Mouse (Mus musculus): Measurements from ENCODE around the gene Lyar. TPM values are rescaled to one million over a fixed set of nuclear protein-coding genes. Genes with fewer than 3 reads are reported as not detected.
A peak's percentile ranks its signal among the peaks of the same experiment; 100 is the strongest.

The Lyar gene
- total and polyA plus RNA-seq, 2 experiments from 2014 or later = 15.5 to 43.4 TPM

- ATAC-seq (ENCODE audit: low FRiP score) (no peak), DNase-seq (ENCODE audit: low spot score) (peak; percentile 5)
- TF ChIP-seq CTCF (IDR thresholded peaks at IDR 0.05) = no peak
These were observed 25.3 kb upstream of the Lyar start for GRCm38 (mm10) chr5:38194946-38195345.

DNA sequence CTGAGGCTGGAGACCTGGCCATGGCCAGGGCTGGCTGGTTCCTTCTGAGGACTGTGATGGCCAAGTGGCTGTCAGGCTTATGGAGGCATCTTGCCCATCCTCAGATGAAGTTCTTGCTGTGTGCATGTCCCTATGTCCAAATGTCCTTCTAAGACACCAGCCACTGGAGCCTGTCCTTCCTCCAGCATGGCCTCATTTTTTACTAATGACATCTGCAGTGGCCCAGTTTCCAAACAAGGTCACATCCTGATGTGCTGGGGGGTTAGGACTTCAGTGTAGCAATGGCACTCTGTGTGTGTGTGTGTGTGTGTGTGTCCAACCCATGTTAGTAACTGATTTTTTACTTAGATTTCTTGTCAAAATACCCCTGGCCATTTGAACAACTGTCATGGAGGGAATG lies 24.3 kb upstream of the Lyar start:
- no peaks in the 10 kb centered on the region for H3K9me3 ChIP-seq (ENCODE audit: low read length)
- H3K27me3 ChIP-seq (ENCODE audit: insufficient read depth, low read length) = no peaks in the 10 kb centered on the region
- H3K4me2 ChIP-seq (ENCODE audit: low read depth, low read length, poor library complexity, severe bottlenecking) = no peak overlapping the region
- no peak overlapping the region for H3K27ac ChIP-seq (ENCODE audit: low read depth, low read length)
- ATAC-seq (ENCODE audit: low FRiP score) (no peak), DNase-seq (ENCODE audit: low spot score) (no peak)
- H3K36me3 ChIP-seq (ENCODE audit: insufficient read depth, low read length) = peaks cover 14% of the 10 kb centered on the region
- no peak overlapping the region for H3K4me3 ChIP-seq (ENCODE audit: low read depth, low read length)
- no peaks in the 10 kb centered on the region for H3K4me1 ChIP-seq (ENCODE audit: insufficient read depth, low read length)
- no peak overlapping the region for H3K9ac ChIP-seq (replicated peaks; ENCODE audit: low read length, poor library complexity, severe bottlenecking)
- TF ChIP-seq CTCF (IDR thresholded peaks at IDR 0.05) = no peak

More at GRCm38 (mm10) chr5:38194946-38195345, 25.3 kb upstream of the Lyar start:
- Histone ChIP-seq H3K27me3 (ENCODE audit: insufficient read depth, low read length) (no peaks in the 10 kb centered on the region), H3K4me1 (ENCODE audit: insufficient read depth, low read length) (no peaks in the 10 kb centered on the region), H3K9ac (replicated peaks; ENCODE audit: low read length, poor library complexity, severe bottlenecking) (no peak overlapping the region), H3K36me3 (ENCODE audit: insufficient read depth, low read length) (peaks cover 7% of the 10 kb centered on the region), H3K27ac (ENCODE audit: low read depth, low read length) (no peak overlapping the region), H3K4me2 (ENCODE audit: low read depth, low read length, poor library complexity, severe bottlenecking) (no peak overlapping the region), H3K4me3 (ENCODE audit: low read depth, low read length) (no peak overlapping the region), H3K9me3 (ENCODE audit: low read length) (no peaks in the 10 kb centered on the region)
- 3% methylated on average over 2 of the region's 2 CpGs for WGBS

GRCm38 (mm10) chr5:38196821-38197481 lies 23.3 kb upstream of the Lyar start:
- TF ChIP-seq CTCF (IDR thresholded peaks at IDR 0.05) = no peak
- Histone ChIP-seq H3K9me3 (ENCODE audit: low read length) (no peaks in the 10 kb centered on the region), H3K27me3 (ENCODE audit: insufficient read depth, low read length) (no peaks in the 10 kb centered on the region), H3K9ac (replicated peaks; ENCODE audit: low read length, poor library complexity, severe bottlenecking) (no peak overlapping the region), H3K4me3 (ENCODE audit: low read depth, low read length) (no peak overlapping the region), H3K36me3 (ENCODE audit: insufficient read depth, low read length) (peaks cover 24% of the 10 kb centered on the region), H3K4me1 (ENCODE audit: insufficient read depth, low read length) (no peaks in the 10 kb centered on the region), H3K4me2 (ENCODE audit: low read depth, low read length, poor library complexity, severe bottlenecking) (no peak overlapping the region), H3K27ac (ENCODE audit: low read depth, low read length) (no peak overlapping the region)
- ATAC-seq (ENCODE audit: low FRiP score) (peak; percentile 15), DNase-seq (ENCODE audit: low spot score) (no peak)
- 75% methylated on average over 5 of the region's 5 CpGs for WGBS

DNA sequence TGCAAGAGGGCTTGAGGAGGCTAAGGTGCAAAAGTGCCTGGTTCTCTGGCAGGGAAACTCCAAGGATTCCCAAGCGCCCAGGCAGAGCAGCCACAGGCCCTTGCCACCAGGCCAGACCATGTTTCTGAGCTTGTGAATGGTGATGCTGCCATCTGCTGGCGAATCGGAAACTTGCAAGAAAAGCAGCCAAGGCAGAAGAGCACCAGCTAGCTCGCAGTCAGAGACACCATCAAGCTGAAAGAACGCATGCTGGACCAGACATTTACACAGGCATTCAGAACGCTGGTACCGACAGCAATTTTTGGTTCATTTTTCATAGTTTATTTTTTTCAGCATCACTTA lies 22.8 kb upstream of the Lyar start:
- H3K9ac ChIP-seq (replicated peaks; ENCODE audit: low read length, poor library complexity, severe bottlenecking) = no peak overlapping the region
- ATAC-seq (ENCODE audit: low FRiP score) = peak; percentile 77

GRCm38 (mm10) chr5:38199686-38200085 lies 20.6 kb upstream of the Lyar start:
- no peak overlapping the region for H3K9ac ChIP-seq (replicated peaks; ENCODE audit: low read length, poor library complexity, severe bottlenecking)
- H3K4me1 ChIP-seq (ENCODE audit: insufficient read depth, low read length) = no peaks in the 10 kb centered on the region
- H3K4me2 ChIP-seq (ENCODE audit: low read depth, low read length, poor library complexity, severe bottlenecking) = no peak overlapping the region
- no peak overlapping the region for H3K27ac ChIP-seq (ENCODE audit: low read depth, low read length)
- peaks cover 47% of the 10 kb centered on the region for H3K36me3 ChIP-seq (ENCODE audit: insufficient read depth, low read length)
- WGBS = 98% methylated on average over 2 of the region's 2 CpGs
- no peak for ATAC-seq (ENCODE audit: low FRiP score)
- no peak for DNase-seq (ENCODE audit: low spot score)
- H3K9me3 ChIP-seq (ENCODE audit: low read length) = no peaks in the 10 kb centered on the region
- H3K4me3 ChIP-seq (ENCODE audit: low read depth, low read length) = no peak overlapping the region
- H3K27me3 ChIP-seq (ENCODE audit: insufficient read depth, low read length) = no peaks in the 10 kb centered on the region
- no peak for TF ChIP-seq CTCF (IDR thresholded peaks at IDR 0.05)

More for the DNA sequence above, 22.8 kb upstream of the Lyar start:
- Histone ChIP-seq H3K4me1 (ENCODE audit: insufficient read depth, low read length) (no peaks in the 10 kb centered on the region), H3K27ac (ENCODE audit: low read depth, low read length) (no peak overlapping the region), H3K36me3 (ENCODE audit: insufficient read depth, low read length) (peaks cover 28% of the 10 kb centered on the region), H3K27me3 (ENCODE audit: insufficient read depth, low read length) (no peaks in the 10 kb centered on the region), H3K4me2 (ENCODE audit: low read depth, low read length, poor library complexity, severe bottlenecking) (no peak overlapping the region), H3K4me3 (ENCODE audit: low read depth, low read length) (no peak overlapping the region), H3K9me3 (ENCODE audit: low read length) (no peaks in the 10 kb centered on the region)
- WGBS = 12% methylated on average over 7 of the region's 7 CpGs
- peak; percentile 96 for TF ChIP-seq CTCF (IDR thresholded peaks at IDR 0.05)
- DNase-seq (ENCODE audit: low spot score) = peak; percentile 89

DNA sequence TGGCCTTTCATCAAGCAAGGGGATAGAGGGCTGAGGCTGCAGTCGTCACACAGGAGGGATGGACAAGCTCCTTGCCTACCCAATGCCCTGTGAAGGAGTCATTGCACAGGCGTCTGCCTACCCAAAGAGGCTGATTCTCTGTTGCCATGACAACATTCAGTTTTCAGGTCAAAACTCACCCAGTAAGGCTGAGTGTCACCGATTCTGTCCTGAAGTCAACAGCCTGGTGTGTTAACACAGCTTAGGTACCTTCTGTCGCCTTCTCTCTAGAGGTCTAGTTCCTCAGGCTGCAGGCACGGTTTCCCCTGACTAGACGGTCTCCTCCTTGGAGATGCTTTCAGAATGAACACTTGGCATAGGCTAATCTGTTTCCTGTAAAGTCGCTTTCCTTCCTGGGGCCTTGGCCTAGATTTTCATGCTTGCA lies 15.0 kb upstream of the Lyar start:
- Histone ChIP-seq H3K4me2 (ENCODE audit: low read depth, low read length, poor library complexity, severe bottlenecking) (no peak overlapping the region), H3K9ac (replicated peaks; ENCODE audit: low read length, poor library complexity, severe bottlenecking) (no peak overlapping the region), H3K4me1 (ENCODE audit: insufficient read depth, low read length) (no peaks in the 10 kb centered on the region), H3K27ac (ENCODE audit: low read depth, low read length) (no peak overlapping the region), H3K4me3 (ENCODE audit: low read depth, low read length) (no peak overlapping the region), H3K9me3 (ENCODE audit: low read length) (no peaks in the 10 kb centered on the region), H3K27me3 (ENCODE audit: insufficient read depth, low read length) (no peaks in the 10 kb centered on the region), H3K36me3 (ENCODE audit: insufficient read depth, low read length) (peaks cover 52% of the 10 kb centered on the region)
- DNase-seq (ENCODE audit: low spot score) = peak; percentile 23
- 0 out of 2 replicates have a peak, but pooled peaks have one; percentile 48 for ATAC-seq (ENCODE audit: low FRiP score)
- no peak for TF ChIP-seq CTCF (IDR thresholded peaks at IDR 0.05)
- WGBS = 80% methylated on average over 7 of the region's 7 CpGs
